Mouse (Mus musculus) lung, embryonic 16.5 days (tissue): Measurements from ENCODE around the gene Olfml1. TPM values are rescaled to one million over a fixed set of nuclear protein-coding genes. Genes with fewer than 3 reads are reported as not detected.

Source experiments
- ATAC-seq: fragments of 200-750 bp; cut with Nextera tagmentation; 2 replicates; pipeline ENCODE4 v1.8.0; 2017; ENCODE audit warnings: low read depth, mild to moderate bottlenecking, moderate library complexity
- H3K27ac ChIP-seq: fragments of 300-500 bp; sonication (generic); 2 replicates; pipeline ENCODE4 v1.5.1; 2014; ENCODE audit warnings: mild to moderate bottlenecking, control low read depth, low read length
- H3K27me3 ChIP-seq: fragments of 300-500 bp; sonication (generic); 2 replicates; pipeline ENCODE4 v1.6.1; 2014; ENCODE audit warnings: low read depth, low read length, mixed read lengths; ENCODE audit not compliant: control insufficient read depth, insufficient read depth
- H3K36me3 ChIP-seq: fragments of 300-500 bp; sonication (generic); 2 replicates; pipeline ENCODE4 v1.6.1; 2014; ENCODE audit warnings: low read length; ENCODE audit not compliant: control insufficient read depth, insufficient read depth
- H3K4me1 ChIP-seq: fragments of 300-500 bp; sonication (generic); replicated peaks from 2 replicates; pipeline ENCODE4 v1.6.1; 2014; ENCODE audit warnings: low read length, mixed read lengths; ENCODE audit not compliant: control insufficient read depth, insufficient read depth
- H3K4me2 ChIP-seq: fragments of 300-500 bp; sonication (generic); 2 replicates; pipeline ENCODE4 v1.6.1; 2014; ENCODE audit warnings: low read depth, low read length, control low read depth
- H3K4me3 ChIP-seq: fragments of 300-500 bp; sonication (generic); 2 replicates; pipeline ENCODE4 v1.5.1; 2014; ENCODE audit warnings: mild to moderate bottlenecking, low read length, control low read depth
- H3K9ac ChIP-seq: fragments of 300-500 bp; sonication (generic); 2 replicates; pipeline ENCODE4 v1.6.1; 2014; ENCODE audit warnings: low read length, control low read depth
- H3K9me3 ChIP-seq: fragments of 300-500 bp; sonication (generic); 2 replicates; pipeline ENCODE4 v1.6.1; 2016; ENCODE audit warnings: low read length; ENCODE audit not compliant: control insufficient read depth
- WGBS: fragments of 180-500 bp; shearing (Covaris S2); extraction: QIAGEN DNeasy Blood & Tissue Kit; methylation state at CpG from one replicate; pipeline ENCODE4 v1.1.7; 2014; 5-methylcytosine and 5-hydroxymethylcytosine counted together
- polyA plus RNA-seq: library from polyadenylated mRNA; unstranded; fragments of >200 nt; fragmentation: Nextera tagmentation; extraction: Ambion mirVana; gene quantifications from 2 replicates; pipeline ENCODE4 v1.2.1, GENCODE M21; 2015

Gene Olfml1
- polyA plus RNA-seq, 1 experiment from 2014 or later = 16.6 TPM

DNA sequence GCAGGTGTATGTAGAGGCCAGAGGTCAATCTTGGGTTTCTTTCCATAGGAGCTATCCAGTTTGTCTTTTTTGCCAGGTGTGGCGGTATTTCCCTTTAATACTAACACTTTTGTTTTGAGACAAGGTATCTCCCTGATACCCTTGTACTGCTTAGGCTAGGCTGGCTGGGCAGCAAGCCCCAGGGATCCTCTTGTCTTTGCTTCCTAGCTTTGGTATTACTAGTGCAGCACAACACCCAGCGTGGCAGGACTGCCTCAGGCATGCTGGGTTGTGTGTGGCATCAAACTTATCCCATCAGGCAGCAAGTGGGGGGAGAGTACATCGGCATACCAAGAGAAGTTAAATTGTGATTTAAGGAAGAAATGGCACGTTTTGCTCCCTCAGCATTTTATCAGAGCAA, 35.3 kb downstream of the Olfml1 start:
- no peak overlapping the region for H3K27ac ChIP-seq
- H3K27me3 ChIP-seq = no peaks in the 10 kb centered on the region
- ATAC-seq = no peak
- no peaks in the 10 kb centered on the region for H3K9me3 ChIP-seq
- no peaks in the 10 kb centered on the region for H3K36me3 ChIP-seq
- no peak overlapping the region for H3K4me2 ChIP-seq
- no peak overlapping the region for H3K9ac ChIP-seq
- 75% methylated on average over 4 of the region's 4 CpGs for WGBS
- no peak overlapping the region for H3K4me3 ChIP-seq
- H3K4me1 ChIP-seq = no peaks in the 10 kb centered on the region

GRCm38 (mm10) chr7:107602913-107603312, 35.7 kb downstream of the Olfml1 start:
- Histone ChIP-seq H3K27me3 (no peaks in the 10 kb centered on the region), H3K4me1 (no peaks in the 10 kb centered on the region), H3K9me3 (no peaks in the 10 kb centered on the region), H3K36me3 (no peaks in the 10 kb centered on the region), H3K9ac (no peak overlapping the region), H3K4me2 (no peak overlapping the region), H3K27ac (no peak overlapping the region), H3K4me3 (no peak overlapping the region)
- ATAC-seq = no peak
- WGBS = 85% methylated on average over 6 of the region's 6 CpGs

DNA sequence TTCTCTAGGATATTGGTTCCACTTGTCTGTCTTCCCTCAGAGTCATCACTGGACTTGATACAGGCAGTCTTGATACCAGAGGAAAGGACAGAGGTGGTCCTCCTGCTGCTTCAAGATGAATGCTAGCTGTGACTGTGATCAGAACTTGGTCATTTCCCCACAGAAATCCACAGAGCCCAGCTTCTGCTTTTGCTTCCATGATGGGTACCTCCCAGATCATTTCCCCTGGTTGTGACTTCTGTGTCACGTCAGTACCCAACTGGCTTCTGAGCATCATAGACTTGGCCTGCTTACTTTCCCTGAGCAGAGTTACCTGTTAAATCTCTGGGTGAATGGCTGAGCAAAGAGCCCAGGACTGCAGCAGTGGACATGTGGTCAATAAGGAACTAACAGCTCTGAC, 40.5 kb downstream of the Olfml1 start:
- Histone ChIP-seq H3K9ac (no peak overlapping the region), H3K27me3 (no peaks in the 10 kb centered on the region), H3K36me3 (no peaks in the 10 kb centered on the region), H3K9me3 (no peaks in the 10 kb centered on the region), H3K27ac (no peak overlapping the region), H3K4me3 (no peak overlapping the region), H3K4me2 (no peak overlapping the region), H3K4me1 (no peaks in the 10 kb centered on the region)
- ATAC-seq = no peak
- 91% methylated on average over 1 of the region's 1 CpGs for WGBS

GRCm38 (mm10) chr7:107609622-107610255, 42.5 kb downstream of the Olfml1 start:
- H3K36me3 ChIP-seq = no peaks in the 10 kb centered on the region
- 95% methylated on average over 2 of the region's 2 CpGs for WGBS
- H3K27ac ChIP-seq = no peak overlapping the region
- no peak overlapping the region for H3K9ac ChIP-seq
- no peak overlapping the region for H3K4me3 ChIP-seq
- ATAC-seq = no peak
- no peak overlapping the region for H3K4me2 ChIP-seq
- H3K4me1 ChIP-seq = no peaks in the 10 kb centered on the region
- no peaks in the 10 kb centered on the region for H3K27me3 ChIP-seq
- no peaks in the 10 kb centered on the region for H3K9me3 ChIP-seq

DNA sequence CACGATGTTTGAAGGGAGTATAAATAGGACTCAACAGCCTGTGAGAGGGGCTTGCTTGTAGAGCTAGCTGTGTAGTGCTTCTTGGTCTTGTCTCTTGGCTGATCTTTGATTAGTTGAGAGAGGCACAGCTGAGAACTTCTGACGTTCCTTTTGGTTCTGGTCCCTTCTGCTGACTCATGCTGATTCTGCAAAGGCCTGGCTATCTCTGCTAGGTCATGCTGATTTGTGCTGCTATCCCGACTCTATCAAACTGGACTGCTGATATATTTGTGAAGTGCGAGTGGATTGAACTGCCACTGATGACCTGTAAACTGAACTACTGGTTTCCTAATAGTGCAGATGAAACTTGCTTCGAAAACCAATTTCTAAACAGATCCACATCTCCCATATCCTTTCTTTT, 43.6 kb downstream of the Olfml1 start:
- no peak overlapping the region for H3K27ac ChIP-seq
- no peaks in the 10 kb centered on the region for H3K36me3 ChIP-seq
- no peak for ATAC-seq
- no peaks in the 10 kb centered on the region for H3K4me1 ChIP-seq
- no peak overlapping the region for H3K4me2 ChIP-seq
- no peaks in the 10 kb centered on the region for H3K27me3 ChIP-seq
- no peak overlapping the region for H3K9ac ChIP-seq
- 68% methylated on average over 5 of the region's 5 CpGs for WGBS
- no peaks in the 10 kb centered on the region for H3K9me3 ChIP-seq
- H3K4me3 ChIP-seq = no peak overlapping the region

- Histone ChIP-seq H3K36me3 (no peaks in the 10 kb centered on the region), H3K9ac (no peak overlapping the region), H3K9me3 (no peaks in the 10 kb centered on the region), H3K27me3 (no peaks in the 10 kb centered on the region), H3K27ac (no peak overlapping the region), H3K4me3 (no peak overlapping the region), H3K4me2 (no peak overlapping the region), H3K4me1 (no peaks in the 10 kb centered on the region)
- ATAC-seq = no peak
- 32% methylated on average over 10 of the region's 11 CpGs for WGBS
These were observed 51.1 kb downstream of the Olfml1 start for GRCm38 (mm10) chr7:107618028-107618992.

DNA sequence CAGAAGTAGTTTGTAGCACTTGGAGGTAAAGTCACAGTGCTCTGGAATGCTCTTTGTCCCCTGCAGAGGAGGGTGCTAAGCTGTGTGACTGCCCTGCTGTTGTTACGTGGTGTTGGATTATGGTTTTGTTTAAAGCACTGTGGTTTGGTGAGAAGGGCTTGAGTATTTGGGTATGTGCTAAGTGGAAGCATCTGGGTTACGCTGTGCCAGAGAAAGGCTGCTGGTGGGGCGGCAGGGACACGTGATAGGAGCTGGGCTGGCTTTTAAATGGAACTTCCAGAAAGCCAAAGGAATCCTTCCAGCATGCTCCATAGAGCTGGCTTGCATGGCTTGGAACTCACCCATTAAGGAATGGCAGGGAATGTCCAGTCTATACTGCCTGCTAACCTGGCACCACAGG, 52.0 kb downstream of the Olfml1 start:
- Histone ChIP-seq H3K9me3 (no peaks in the 10 kb centered on the region), H3K4me2 (no peak overlapping the region), H3K36me3 (no peaks in the 10 kb centered on the region), H3K4me1 (no peaks in the 10 kb centered on the region), H3K9ac (no peak overlapping the region), H3K4me3 (no peak overlapping the region), H3K27me3 (no peaks in the 10 kb centered on the region), H3K27ac (no peak overlapping the region)
- no peak for ATAC-seq
- WGBS = 51% methylated on average over 4 of the region's 4 CpGs

DNA sequence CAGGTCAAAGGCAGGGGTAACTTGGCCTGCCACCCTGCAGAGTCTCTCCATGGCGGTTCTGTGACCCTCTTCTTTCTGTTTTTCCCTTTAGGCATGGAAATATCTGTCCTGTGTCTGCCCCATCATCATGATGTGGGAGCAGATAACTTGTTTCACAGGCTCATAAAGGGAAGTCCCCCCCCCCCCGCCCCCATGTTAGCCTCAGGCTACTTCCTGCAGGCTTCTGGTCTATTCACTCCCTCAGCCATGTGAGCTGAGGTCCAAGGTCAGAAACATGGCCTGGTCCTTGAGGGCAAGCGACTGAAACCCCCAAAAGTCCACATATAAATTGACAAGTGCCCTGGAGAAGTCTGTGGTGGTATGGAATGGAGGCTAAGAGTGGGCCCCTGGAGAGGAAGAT, 52.9 kb downstream of the Olfml1 start:
- Histone ChIP-seq H3K9ac (no peak overlapping the region), H3K9me3 (no peaks in the 10 kb centered on the region), H3K4me3 (no peak overlapping the region), H3K27me3 (no peaks in the 10 kb centered on the region), H3K4me1 (no peaks in the 10 kb centered on the region), H3K27ac (no peak overlapping the region), H3K4me2 (no peak overlapping the region), H3K36me3 (no peaks in the 10 kb centered on the region)
- WGBS = 55% methylated on average over 3 of the region's 3 CpGs
- ATAC-seq = no peak

DNA sequence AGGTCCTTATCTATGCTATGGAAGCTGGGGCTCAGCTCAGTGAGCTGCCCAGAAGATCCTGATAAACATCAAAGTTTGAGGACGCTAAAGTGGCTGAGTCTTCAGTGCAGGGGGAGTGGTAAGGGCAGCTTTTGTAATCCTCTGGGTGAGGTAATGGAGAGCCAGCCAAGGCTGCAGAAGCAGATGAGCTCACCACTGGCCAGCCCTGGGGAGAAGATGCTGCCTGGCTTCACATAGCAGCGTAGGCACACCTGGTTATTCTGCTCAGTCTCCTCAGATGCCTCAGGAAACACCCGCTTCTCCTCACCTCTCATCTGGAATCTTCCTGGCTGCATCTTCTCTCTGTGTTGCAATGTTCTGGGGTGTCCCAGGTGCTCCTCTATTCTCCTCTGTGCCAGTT, 57.2 kb downstream of the Olfml1 start:
- 44% methylated on average over 3 of the region's 3 CpGs for WGBS
- H3K27ac ChIP-seq = no peak overlapping the region
- no peaks in the 10 kb centered on the region for H3K4me1 ChIP-seq
- H3K4me2 ChIP-seq = no peak overlapping the region
- no peak overlapping the region for H3K9ac ChIP-seq
- no peaks in the 10 kb centered on the region for H3K9me3 ChIP-seq
- H3K4me3 ChIP-seq = no peak overlapping the region
- H3K27me3 ChIP-seq = no peaks in the 10 kb centered on the region
- no peaks in the 10 kb centered on the region for H3K36me3 ChIP-seq
- ATAC-seq = no peak
